Mouse (Mus musculus): ENCODE results near the gene Ptprg. TPM values are rescaled to one million over a fixed set of nuclear protein-coding genes. Genes with fewer than 3 reads are reported as not detected.
"Not testable (repeated sequence)": the region's sequence is repeated elsewhere in the genome, so short reads cannot be mapped to it uniquely, and the experiment has no call there.

The Ptprg gene
- polyA plus RNA-seq, 2 experiments: 0.69 to 1.4 TPM

- no peaks in the 10 kb centered on the region for H3K9me3 ChIP-seq (ENCODE audit: control insufficient read depth, low read length)
- no peaks in the 10 kb centered on the region for H3K27me3 ChIP-seq (ENCODE audit: control insufficient read depth, insufficient read depth, low read length)
- no peak overlapping the region for H3K4me2 ChIP-seq (ENCODE audit: low read depth)
- H3K36me3 ChIP-seq (replicated peaks; ENCODE audit: control insufficient read depth, insufficient read depth, low read depth): no peaks in the 10 kb centered on the region
- H3K4me3 ChIP-seq (ENCODE audit: insufficient read depth in 1 of 2, low read depth in 2 of 2, low read length in 2 of 2): no peak overlapping the region
- H3K27ac ChIP-seq: no peak overlapping the region
- no peak for DNase-seq (ENCODE audit: low read depth in 3 of 3, low spot score in 3 of 3)
- H3K4me1 ChIP-seq (replicated peaks; ENCODE audit: control insufficient read depth in 2 of 2, insufficient read depth in 2 of 2, low read length in 1 of 2): no peaks in the 10 kb centered on the region
- TF ChIP-seq EP300 (IDR thresholded peaks at IDR 0.05; ENCODE audit: low read depth): no peak
- TF ChIP-seq CTCF (IDR thresholded peaks at IDR 0.05; ENCODE audit: low read depth): no peak
- no peak for ATAC-seq (ENCODE audit: insufficient read depth)
- H3K9ac ChIP-seq (replicated peaks): no peak overlapping the region
- WGBS (ENCODE audit: insufficient replicate concordance): 61% methylated on average over 2 of the region's 2 CpGs
Observed at GRCm38 (mm10) chr14:12057856-12058255, 504.5 kb downstream of the Ptprg start.

DNA sequence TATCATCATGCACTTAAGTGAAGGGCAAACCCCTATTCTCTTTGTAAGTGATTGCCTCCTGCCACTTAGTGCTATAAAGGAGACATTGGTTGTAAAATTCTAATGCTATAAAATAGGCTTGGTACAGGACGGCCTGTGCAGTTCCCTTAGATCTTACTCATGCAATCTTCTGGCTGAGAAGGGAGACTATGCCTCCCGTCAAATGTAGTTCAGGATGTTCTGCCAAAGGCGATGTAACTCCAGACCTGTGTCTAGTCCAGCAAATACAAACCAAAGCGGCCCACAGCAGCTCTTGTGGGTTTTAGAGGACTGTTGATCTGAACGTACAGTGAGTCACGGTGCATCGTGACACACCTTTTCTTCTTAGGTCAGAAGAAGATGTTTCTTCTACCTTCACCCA is 505.8 kb downstream of the Ptprg start:
- no peaks in the 10 kb centered on the region for H3K36me3 ChIP-seq (replicated peaks; ENCODE audit: control insufficient read depth, insufficient read depth, low read depth)
- ATAC-seq (ENCODE audit: insufficient read depth) (no peak), DNase-seq (ENCODE audit: low read depth in 3 of 3, low spot score in 3 of 3) (no peak)
- no peak overlapping the region for H3K9ac ChIP-seq (replicated peaks)
- no peaks in the 10 kb centered on the region for H3K4me1 ChIP-seq (replicated peaks; ENCODE audit: control insufficient read depth in 2 of 2, insufficient read depth in 2 of 2, low read length in 1 of 2)
- 72% methylated on average over 7 of the region's 7 CpGs for WGBS (ENCODE audit: insufficient replicate concordance)
- no peaks in the 10 kb centered on the region for H3K27me3 ChIP-seq (ENCODE audit: control insufficient read depth, insufficient read depth, low read length)
- no peak overlapping the region for H3K4me3 ChIP-seq (ENCODE audit: insufficient read depth in 1 of 2, low read depth in 2 of 2, low read length in 2 of 2)
- H3K4me2 ChIP-seq (ENCODE audit: low read depth): no peak overlapping the region
- H3K9me3 ChIP-seq (ENCODE audit: control insufficient read depth, low read length): no peaks in the 10 kb centered on the region
- TF ChIP-seq EP300 (IDR thresholded peaks at IDR 0.05; ENCODE audit: low read depth) (no peak), CTCF (IDR thresholded peaks at IDR 0.05; ENCODE audit: low read depth) (no peak)
- no peak overlapping the region for H3K27ac ChIP-seq

- 60% methylated on average over 1 of the region's 2 CpGs for WGBS (ENCODE audit: insufficient replicate concordance)
Observed at GRCm38 (mm10) chr14:12061313-12061712, 508.0 kb downstream of the Ptprg start.

DNA sequence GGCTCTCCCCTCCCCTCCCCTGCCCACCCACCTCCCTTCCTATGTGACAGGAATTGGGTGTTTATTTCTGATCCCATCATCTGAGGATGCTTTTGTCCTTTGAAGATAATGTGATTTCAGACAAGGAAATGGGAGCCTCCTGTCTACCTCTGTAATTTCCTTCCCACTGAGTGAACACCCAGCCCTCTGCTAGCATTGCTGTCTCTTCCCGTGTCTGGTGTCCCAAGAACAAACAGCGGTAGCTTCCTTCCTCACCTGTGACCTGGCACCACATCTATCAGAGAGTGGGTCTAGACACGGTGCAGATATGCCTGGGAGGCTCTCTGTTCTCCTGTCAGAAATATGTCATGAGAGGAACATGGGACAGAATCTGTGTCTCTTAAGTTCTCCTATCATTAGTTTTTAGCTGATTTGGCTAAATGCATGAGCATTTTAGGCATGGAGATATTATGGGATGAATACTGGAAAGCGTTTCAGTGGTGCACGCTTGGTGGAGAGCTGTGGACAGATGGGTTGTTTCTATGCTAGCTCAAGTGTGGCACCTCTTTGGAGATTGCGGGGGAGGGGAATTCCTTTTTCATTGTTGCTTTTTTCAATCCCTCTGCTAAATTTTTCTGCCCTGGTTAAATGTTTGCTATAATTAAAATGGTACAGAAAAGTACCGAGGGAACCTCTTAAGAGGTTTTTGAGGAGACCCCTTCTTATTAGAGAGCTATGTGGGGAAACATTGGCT is 509.5 kb downstream of the Ptprg start:
- Histone ChIP-seq H3K4me3 (ENCODE audit: insufficient read depth in 1 of 2, low read depth in 2 of 2, low read length in 2 of 2) (no peak overlapping the region), H3K27ac (no peak overlapping the region), H3K27me3 (ENCODE audit: control insufficient read depth, insufficient read depth, low read length) (no peaks in the 10 kb centered on the region), H3K36me3 (replicated peaks; ENCODE audit: control insufficient read depth, insufficient read depth, low read depth) (no peaks in the 10 kb centered on the region), H3K9me3 (ENCODE audit: control insufficient read depth, low read length) (no peaks in the 10 kb centered on the region), H3K4me2 (ENCODE audit: low read depth) (no peak overlapping the region), H3K4me1 (replicated peaks; ENCODE audit: control insufficient read depth in 2 of 2, insufficient read depth in 2 of 2, low read length in 1 of 2) (no peaks in the 10 kb centered on the region), H3K9ac (replicated peaks) (no peak overlapping the region)
- ATAC-seq (ENCODE audit: insufficient read depth) (no peak), DNase-seq (ENCODE audit: low read depth in 3 of 3, low spot score in 3 of 3) (no peak)
- TF ChIP-seq EP300 (IDR thresholded peaks at IDR 0.05; ENCODE audit: low read depth): no peak
- TF ChIP-seq CTCF (IDR thresholded peaks at IDR 0.05; ENCODE audit: low read depth): no peak
- 61% methylated on average over 7 of the region's 7 CpGs for WGBS (ENCODE audit: insufficient replicate concordance)

More at GRCm38 (mm10) chr14:12061313-12061712, 508.0 kb downstream of the Ptprg start:
- not testable (repeated sequence) for DNase-seq (ENCODE audit: low read depth in 3 of 3, low spot score in 3 of 3); H3K9ac ChIP-seq (replicated peaks); H3K4me3 ChIP-seq (ENCODE audit: insufficient read depth in 1 of 2, low read depth in 2 of 2, low read length in 2 of 2); H3K27ac ChIP-seq; H3K36me3 ChIP-seq (replicated peaks; ENCODE audit: control insufficient read depth, insufficient read depth, low read depth); ATAC-seq (ENCODE audit: insufficient read depth); H3K9me3 ChIP-seq (ENCODE audit: control insufficient read depth, low read length); H3K27me3 ChIP-seq (ENCODE audit: control insufficient read depth, insufficient read depth, low read length); H3K4me2 ChIP-seq (ENCODE audit: low read depth); H3K4me1 ChIP-seq (replicated peaks; ENCODE audit: control insufficient read depth in 2 of 2, insufficient read depth in 2 of 2, low read length in 1 of 2)

DNA sequence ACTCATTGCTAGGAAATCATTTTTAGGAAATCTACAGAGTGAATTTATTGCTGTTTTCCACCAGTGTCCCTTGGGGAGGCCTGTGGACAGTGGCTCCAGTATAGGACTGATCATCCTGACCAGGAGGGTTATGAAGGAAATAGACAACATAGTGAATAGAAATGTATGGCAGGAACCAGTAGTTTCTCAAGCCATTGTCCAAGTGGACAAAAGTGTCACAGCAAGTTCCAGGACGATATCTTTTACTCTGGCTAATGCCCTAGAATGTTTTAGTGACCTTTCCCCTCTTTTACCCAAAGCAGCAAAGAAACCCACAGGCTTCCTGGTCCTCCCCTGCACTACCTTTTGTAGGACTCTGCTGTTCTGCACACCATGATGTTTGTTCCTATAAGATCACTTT is 511.7 kb downstream of the Ptprg start:
- DNase-seq (ENCODE audit: low read depth in 3 of 3, low spot score in 3 of 3) (no peak), ATAC-seq (ENCODE audit: insufficient read depth) (no peak)
- TF ChIP-seq EP300 (IDR thresholded peaks at IDR 0.05; ENCODE audit: low read depth): no peak
- TF ChIP-seq CTCF (IDR thresholded peaks at IDR 0.05; ENCODE audit: low read depth): no peak
- Histone ChIP-seq H3K9me3 (ENCODE audit: control insufficient read depth, low read length) (no peaks in the 10 kb centered on the region), H3K4me2 (ENCODE audit: low read depth) (no peak overlapping the region), H3K27ac (no peak overlapping the region), H3K4me1 (replicated peaks; ENCODE audit: control insufficient read depth in 2 of 2, insufficient read depth in 2 of 2, low read length in 1 of 2) (no peaks in the 10 kb centered on the region), H3K9ac (replicated peaks) (no peak overlapping the region), H3K36me3 (replicated peaks; ENCODE audit: control insufficient read depth, insufficient read depth, low read depth) (no peaks in the 10 kb centered on the region), H3K4me3 (ENCODE audit: insufficient read depth in 1 of 2, low read depth in 2 of 2, low read length in 2 of 2) (no peak overlapping the region), H3K27me3 (ENCODE audit: control insufficient read depth, insufficient read depth, low read length) (no peaks in the 10 kb centered on the region)
- 29% methylated on average over 1 of the region's 1 CpGs for WGBS (ENCODE audit: insufficient replicate concordance)
